Mouse (Mus musculus) central nervous system, embryonic 11.5 days (tissue): Measurements from ENCODE around the gene Myadm. TPM values are rescaled to one million over a fixed set of nuclear protein-coding genes. Genes with fewer than 3 reads are reported as not detected.

Experiments
- polyA plus RNA-seq: library from polyadenylated mRNA; depleted of rRNA; stranded (reverse); fragments of >200 nt; gene quantifications from 2 replicates; pipeline ENCODE4 v1.2.3, GENCODE M21; 2012; rRNA removed

The Myadm gene
- 19.2 and 49.0 TPM in 2 replicates for polyA plus RNA-seq

DNA sequence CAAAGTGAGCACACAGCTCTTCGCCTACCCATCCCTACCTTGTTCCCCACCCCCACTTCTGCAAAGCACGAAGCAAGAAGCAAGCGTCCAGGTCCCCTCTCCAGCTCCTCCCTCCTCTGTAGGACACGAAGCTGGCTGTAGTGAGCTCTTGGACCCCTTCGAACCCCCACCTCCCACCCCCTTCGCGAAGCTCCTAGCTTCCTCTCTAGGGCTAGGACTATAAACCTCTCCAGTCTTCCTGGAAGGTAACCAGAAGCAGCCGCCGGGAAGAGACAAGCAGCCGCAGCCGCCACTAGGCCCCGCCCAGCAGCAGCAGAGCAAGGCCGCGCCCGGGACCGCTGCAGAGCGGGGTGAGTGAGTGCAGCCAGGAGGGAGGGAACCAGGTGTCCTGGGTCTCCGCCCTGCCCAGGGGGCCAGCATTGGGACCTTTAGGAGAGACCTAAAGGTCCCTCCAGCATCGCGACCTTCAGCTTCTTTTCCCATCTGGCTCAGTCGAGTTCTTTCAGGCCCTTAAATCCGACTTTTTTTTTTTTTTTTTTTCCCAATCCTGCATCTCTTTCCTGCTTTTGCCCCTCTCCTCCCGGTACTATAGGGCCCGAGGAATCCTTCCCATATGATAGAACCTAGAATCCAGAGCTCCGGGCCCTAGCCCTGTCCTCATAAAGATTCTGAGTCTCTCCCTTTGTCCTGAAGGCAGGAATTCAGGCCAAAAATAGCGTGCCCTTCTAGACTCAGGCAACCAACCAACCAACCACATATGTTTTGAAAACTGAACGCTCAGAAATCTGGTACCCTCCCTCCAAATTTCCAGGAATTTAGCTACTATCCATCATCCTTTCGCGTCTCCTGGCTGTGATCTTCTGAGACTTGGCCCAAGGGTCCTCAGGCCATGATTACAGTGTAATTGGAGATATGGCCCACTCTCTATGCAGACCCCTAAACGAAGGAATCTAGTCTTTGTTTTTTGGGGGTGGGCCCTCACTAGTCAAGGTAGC, at the start of gene Myadm, which contains the start of gene Prkcg:
Myadm (plus strand) TSS at position 105 of the 995 bp plus-strand sequence.
Prkcg (plus strand) TSS at position 204 of the 995 bp plus-strand sequence.

DNA sequence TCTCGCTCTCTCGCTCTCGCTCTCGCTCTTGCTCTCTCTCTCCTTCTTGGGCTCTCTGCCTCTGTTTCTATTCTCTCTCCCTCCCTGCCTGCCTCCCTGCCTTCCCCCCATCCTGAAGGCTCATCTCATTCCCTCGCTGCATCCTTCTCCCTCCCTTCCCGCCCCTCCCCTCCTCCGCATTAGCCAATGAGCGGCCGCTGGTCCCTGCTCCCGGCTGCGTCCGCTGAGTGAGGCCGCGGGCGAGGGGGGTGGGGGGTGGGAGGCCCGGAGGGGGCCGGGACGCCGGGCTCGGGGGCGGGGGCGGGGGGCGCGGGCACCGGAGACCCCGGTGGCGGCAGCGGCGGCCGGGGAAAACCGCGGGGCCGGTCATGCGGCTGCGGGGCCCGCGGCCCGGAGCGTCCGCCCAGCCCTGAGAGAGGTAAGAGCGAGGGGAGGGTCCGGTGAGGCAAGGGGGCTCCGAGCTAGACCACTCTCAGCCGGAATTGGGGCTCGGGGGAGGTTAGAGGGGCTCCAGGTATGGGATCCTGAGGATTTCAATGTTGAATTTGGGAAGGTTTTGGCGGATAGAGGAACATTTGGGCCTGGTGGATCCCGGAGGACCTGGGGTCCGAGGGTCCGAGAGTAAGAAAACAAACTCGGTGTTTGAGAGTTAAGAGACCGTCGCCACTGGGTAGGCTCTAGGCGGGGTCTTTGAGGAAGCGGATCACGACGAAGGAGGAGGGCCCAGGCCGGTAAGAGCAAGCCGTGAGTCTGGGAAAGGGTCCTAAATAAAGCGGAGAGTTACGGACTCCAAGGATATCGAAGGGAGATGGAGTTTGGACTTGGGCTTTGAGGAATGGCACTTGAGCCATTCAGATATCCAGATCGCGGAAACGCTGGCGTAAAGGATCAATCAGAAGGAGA, 44.0 kb downstream of the Myadm start, which contains the start of gene Cacng7:
Cacng7 (plus strand) TSS at position 337 of the 903 bp plus-strand sequence.

Other genes starting within 250 kb of the Myadm start
- 0.10 and 0.16 TPM in 2 replicates for gene AU018091, start 119.9 kb upstream of the Myadm start, polyA plus RNA-seq
- gene Nlrp12, start 39.3 kb upstream of the Myadm start, polyA plus RNA-seq, result 0.01 and 0.05 TPM in 2 replicates
- gene Prkcg, start 99 bp downstream of the Myadm start, polyA plus RNA-seq, result 1.6 and 1.8 TPM in 2 replicates
- 78.6 and 92.4 TPM in 2 replicates for gene Cacng7, start 43.9 kb downstream of the Myadm start, polyA plus RNA-seq
- gene Cacng8, start 101.6 kb downstream of the Myadm start, polyA plus RNA-seq, result 6.6 and 8.6 TPM in 2 replicates
- gene Cacng6, start 135.1 kb downstream of the Myadm start, polyA plus RNA-seq, result 0.41 and 1.1 TPM in 2 replicates
- gene Tarm1, start 213.5 kb downstream of the Myadm start, polyA plus RNA-seq, result 0.11 TPM in 1 of 2 replicates, not detected in the other